Mouse (Mus musculus): ENCODE results near the gene Tnxb. TPM values are rescaled to one million over a fixed set of nuclear protein-coding genes. Genes with fewer than 3 reads are reported as not detected.

Tnxb gene
- polyA plus RNA-seq, 1 experiment from 2014 or later: 0.77 TPM

GRCm38 (mm10) chr17:34652546-34652945 is 17.8 kb upstream of the Tnxb start:
- peaks cover 29% of the 10 kb centered on the region for H3K4me1 ChIP-seq (replicated peaks)
- H3K27ac ChIP-seq (ENCODE audit: poor library complexity, severe bottlenecking): no peak overlapping the region
- ATAC-seq (ENCODE audit: insufficient number of reproducible peaks, low FRiP score): no peak
- H3K9me3 ChIP-seq (replicated peaks): no peaks in the 10 kb centered on the region
- H3K36me3 ChIP-seq: peaks cover 56% of the 10 kb centered on the region
- WGBS: 88% methylated on average over 10 of the region's 10 CpGs
- H3K4me2 ChIP-seq: no peak overlapping the region
- no peak overlapping the region for H3K9ac ChIP-seq
- H3K27me3 ChIP-seq (replicated peaks): no peaks in the 10 kb centered on the region; the same call in 1 of the 2 replicates
- no peak overlapping the region for H3K4me3 ChIP-seq

- H3K27me3 ChIP-seq (replicated peaks): no peaks in the 10 kb centered on the region; the same call in 1 of the 2 replicates
- WGBS: 87% methylated on average over 8 of the region's 8 CpGs
- peaks cover 56% of the 10 kb centered on the region for H3K36me3 ChIP-seq
- H3K27ac ChIP-seq (ENCODE audit: poor library complexity, severe bottlenecking): no peak overlapping the region
- H3K4me2 ChIP-seq: no peak overlapping the region
- no peaks in the 10 kb centered on the region for H3K9me3 ChIP-seq (replicated peaks)
- ATAC-seq (ENCODE audit: insufficient number of reproducible peaks, low FRiP score): no peak
- peaks cover 25% of the 10 kb centered on the region for H3K4me1 ChIP-seq (replicated peaks)
- no peak overlapping the region for H3K4me3 ChIP-seq
- H3K9ac ChIP-seq: no peak overlapping the region
Measured at GRCm38 (mm10) chr17:34652985-34653384, 17.4 kb upstream of the Tnxb start.

GRCm38 (mm10) chr17:34653746-34654285 is 16.5 kb upstream of the Tnxb start:
- peaks cover 21% of the 10 kb centered on the region for H3K4me1 ChIP-seq (replicated peaks)
- H3K9ac ChIP-seq: no peak overlapping the region
- 65% methylated on average over 9 of the region's 9 CpGs for WGBS
- peaks cover 55% of the 10 kb centered on the region for H3K36me3 ChIP-seq
- H3K27me3 ChIP-seq (replicated peaks): peaks cover 4% of the 10 kb centered on the region; the same call in 1 of the 2 replicates
- no peak overlapping the region for H3K27ac ChIP-seq (ENCODE audit: poor library complexity, severe bottlenecking)
- ATAC-seq (ENCODE audit: insufficient number of reproducible peaks, low FRiP score): no peak
- H3K4me2 ChIP-seq: no peak overlapping the region
- no peak overlapping the region for H3K4me3 ChIP-seq
- H3K9me3 ChIP-seq (replicated peaks): no peaks in the 10 kb centered on the region

GRCm38 (mm10) chr17:34654392-34654791 is 15.9 kb upstream of the Tnxb start:
- Histone ChIP-seq H3K27ac (ENCODE audit: poor library complexity, severe bottlenecking) (no peak overlapping the region), H3K9ac (no peak overlapping the region), H3K4me2 (no peak overlapping the region), H3K9me3 (replicated peaks) (no peaks in the 10 kb centered on the region), H3K4me1 (replicated peaks) (peaks cover 25% of the 10 kb centered on the region), H3K27me3 (replicated peaks) (peaks cover 9% of the 10 kb centered on the region; the same call in 1 of the 2 replicates), H3K36me3 (peaks cover 49% of the 10 kb centered on the region), H3K4me3 (no peak overlapping the region)
- no peak for ATAC-seq (ENCODE audit: insufficient number of reproducible peaks, low FRiP score)
- WGBS: 96% methylated on average over 13 of the region's 13 CpGs

GRCm38 (mm10) chr17:34655160-34655559 is 15.2 kb upstream of the Tnxb start:
- no peaks in the 10 kb centered on the region for H3K9me3 ChIP-seq (replicated peaks)
- WGBS: 62% methylated on average over 7 of the region's 7 CpGs
- no peak overlapping the region for H3K4me2 ChIP-seq
- peak overlapping the region; percentile 52 for H3K27ac ChIP-seq (ENCODE audit: poor library complexity, severe bottlenecking)
- peaks cover 32% of the 10 kb centered on the region for H3K4me1 ChIP-seq (replicated peaks)
- H3K4me3 ChIP-seq: no peak overlapping the region
- peaks cover 17% of the 10 kb centered on the region for H3K27me3 ChIP-seq (replicated peaks)
- ATAC-seq (ENCODE audit: insufficient number of reproducible peaks, low FRiP score): no peak; the same call in 1 of the 2 replicates
- peaks cover 42% of the 10 kb centered on the region for H3K36me3 ChIP-seq
- H3K9ac ChIP-seq: no peak overlapping the region

- ATAC-seq (ENCODE audit: insufficient number of reproducible peaks, low FRiP score): peak; percentile 80
- Histone ChIP-seq H3K27ac (ENCODE audit: poor library complexity, severe bottlenecking) (peak overlapping the region; percentile 52), H3K27me3 (replicated peaks) (peaks cover 21% of the 10 kb centered on the region), H3K4me1 (replicated peaks) (peaks cover 35% of the 10 kb centered on the region), H3K9ac (0 out of 2 replicates have a peak overlapping the region, but pooled peaks have one; percentile 28), H3K4me2 (no peak overlapping the region), H3K36me3 (peaks cover 38% of the 10 kb centered on the region), H3K9me3 (replicated peaks) (no peaks in the 10 kb centered on the region), H3K4me3 (no peak overlapping the region)
- 38% methylated on average over 4 of the region's 4 CpGs for WGBS
Measured at GRCm38 (mm10) chr17:34655581-34655991, 14.7 kb upstream of the Tnxb start.

GRCm38 (mm10) chr17:34656666-34657065 is 13.7 kb upstream of the Tnxb start:
- no peak overlapping the region for H3K9ac ChIP-seq
- WGBS: 60% methylated on average over 8 of the region's 8 CpGs
- H3K27ac ChIP-seq (ENCODE audit: poor library complexity, severe bottlenecking): no peak overlapping the region
- H3K4me1 ChIP-seq (replicated peaks): peaks cover 46% of the 10 kb centered on the region
- no peaks in the 10 kb centered on the region for H3K9me3 ChIP-seq (replicated peaks)
- no peak overlapping the region for H3K4me3 ChIP-seq
- H3K4me2 ChIP-seq: no peak overlapping the region
- H3K27me3 ChIP-seq (replicated peaks): peaks cover 27% of the 10 kb centered on the region
- H3K36me3 ChIP-seq: peaks cover 27% of the 10 kb centered on the region
- no peak for ATAC-seq (ENCODE audit: insufficient number of reproducible peaks, low FRiP score)

GRCm38 (mm10) chr17:34657271-34657670 is 13.1 kb upstream of the Tnxb start:
- H3K4me1 ChIP-seq (replicated peaks): peaks cover 47% of the 10 kb centered on the region
- H3K4me3 ChIP-seq: no peak overlapping the region
- H3K36me3 ChIP-seq: peaks cover 21% of the 10 kb centered on the region
- no peak overlapping the region for H3K9ac ChIP-seq
- 36% methylated on average over 2 of the region's 2 CpGs for WGBS
- ATAC-seq (ENCODE audit: insufficient number of reproducible peaks, low FRiP score): no peak
- no peaks in the 10 kb centered on the region for H3K9me3 ChIP-seq (replicated peaks)
- no peak overlapping the region for H3K4me2 ChIP-seq
- H3K27ac ChIP-seq (ENCODE audit: poor library complexity, severe bottlenecking): no peak overlapping the region
- H3K27me3 ChIP-seq (replicated peaks): peaks cover 28% of the 10 kb centered on the region

- Histone ChIP-seq H3K9ac (no peak overlapping the region), H3K9me3 (replicated peaks) (no peaks in the 10 kb centered on the region), H3K27me3 (replicated peaks) (peaks cover 31% of the 10 kb centered on the region), H3K4me3 (no peak overlapping the region), H3K36me3 (peaks cover 12% of the 10 kb centered on the region), H3K27ac (ENCODE audit: poor library complexity, severe bottlenecking) (no peak overlapping the region), H3K4me1 (replicated peaks) (peaks cover 47% of the 10 kb centered on the region), H3K4me2 (no peak overlapping the region)
- ATAC-seq (ENCODE audit: insufficient number of reproducible peaks, low FRiP score): no peak
- WGBS: 65% methylated on average over 2 of the region's 2 CpGs
Measured at GRCm38 (mm10) chr17:34658145-34658544, 12.2 kb upstream of the Tnxb start.

- WGBS: 67% methylated on average over 3 of the region's 3 CpGs
- H3K4me3 ChIP-seq: no peak overlapping the region
- ATAC-seq (ENCODE audit: insufficient number of reproducible peaks, low FRiP score): no peak
- peaks cover 31% of the 10 kb centered on the region for H3K27me3 ChIP-seq (replicated peaks)
- H3K4me2 ChIP-seq: no peak overlapping the region
- H3K36me3 ChIP-seq: peaks cover 7% of the 10 kb centered on the region
- no peak overlapping the region for H3K27ac ChIP-seq (ENCODE audit: poor library complexity, severe bottlenecking)
- no peak overlapping the region for H3K9ac ChIP-seq
- no peaks in the 10 kb centered on the region for H3K9me3 ChIP-seq (replicated peaks)
- H3K4me1 ChIP-seq (replicated peaks): peaks cover 47% of the 10 kb centered on the region
Measured at GRCm38 (mm10) chr17:34658591-34658990, 11.7 kb upstream of the Tnxb start.

- no peak overlapping the region for H3K4me3 ChIP-seq
- H3K9me3 ChIP-seq (replicated peaks): no peaks in the 10 kb centered on the region
- H3K9ac ChIP-seq: no peak overlapping the region
- H3K27ac ChIP-seq (ENCODE audit: poor library complexity, severe bottlenecking): no peak overlapping the region
- no peak overlapping the region for H3K4me2 ChIP-seq
- H3K4me1 ChIP-seq (replicated peaks): peaks cover 46% of the 10 kb centered on the region
- no peak for ATAC-seq (ENCODE audit: insufficient number of reproducible peaks, low FRiP score)
- peaks cover 3% of the 10 kb centered on the region for H3K36me3 ChIP-seq
- H3K27me3 ChIP-seq (replicated peaks): peaks cover 31% of the 10 kb centered on the region
- WGBS: 40% methylated on average over 12 of the region's 12 CpGs
Measured at GRCm38 (mm10) chr17:34659181-34659896, 11.0 kb upstream of the Tnxb start.

All from heart, embryonic 12.5 days (tissue).